Mouse (Mus musculus): ENCODE measurements at regions not wholly inside any gene's neighbourhood (a gene's known extent, or its start where the extent isn't known, plus 50 kb on each side); places are given as distances from the start of the nearest gene placed in this dataset.

- TF ChIP-seq CTCF (IDR thresholded peaks at IDR 0.05; ENCODE audit: low read depth), result no peak
- TF ChIP-seq EP300 (IDR thresholded peaks at IDR 0.05; ENCODE audit: low read depth), result no peak
These were observed 349.7 kb downstream of the Adgrl2 start for GRCm38 (mm10) chr3:148640680-148641101.

Measured in heart, postnatal 0 days (tissue).